Mouse (Mus musculus): Measurements from ENCODE around the gene Gm3646.

- TF ChIP-seq CTCF (IDR thresholded peaks at IDR 0.05; ENCODE audit: borderline replicate concordance, insufficient read depth, low read length): no peak
- no peak for TF ChIP-seq POLR2A (IDR thresholded peaks at IDR 0.05; ENCODE audit: low read depth, low read length)
Observed at GRCm38 (mm10) chr1:39760181-39760715, 44.9 kb downstream of the Gm3646 start.
